Mouse (Mus musculus) embryonic fibroblast, embryonic 13.5 days (primary cell): ENCODE measurements around the gene Mcrip2.

Source experiments
- CTCF ChIP-seq: IDR thresholded peaks from 2 replicates; pipeline ENCODE4 v1.5.1; 2011; ENCODE audit warnings: mild to moderate bottlenecking, control low read depth, low read length, moderate library complexity, borderline replicate concordance; ENCODE audit not compliant: insufficient read depth
- POLR2A ChIP-seq: IDR thresholded peaks from 2 replicates; pipeline ENCODE4 v1.6.1; 2011; ENCODE audit warnings: low read depth, mild to moderate bottlenecking, control low read depth, low read length, moderate library complexity

DNA sequence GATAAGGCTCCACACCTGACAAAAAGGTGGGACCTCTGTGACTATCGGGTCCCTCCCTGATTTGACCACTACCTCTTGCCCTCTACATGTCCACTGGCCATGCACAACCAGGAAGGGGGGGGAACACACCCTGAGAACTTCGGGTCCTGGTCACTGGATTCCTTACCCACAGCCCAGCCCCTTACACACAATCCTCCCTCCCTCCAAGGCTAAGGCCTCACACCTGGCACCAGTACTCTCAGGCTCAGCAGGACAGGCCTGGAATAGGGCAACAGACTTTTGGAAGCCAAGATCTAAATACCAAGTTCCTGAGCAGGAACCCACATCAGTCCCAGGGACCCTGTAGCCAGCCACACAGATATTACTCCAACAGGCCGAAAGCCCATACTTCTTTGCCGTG is 29.7 kb downstream of the Mcrip2 start:
- TF ChIP-seq POLR2A (no peak), CTCF (no peak)
